Mouse (Mus musculus) limb, embryonic 14.5 days (tissue): Measurements from ENCODE around the gene BC030499. TPM values are rescaled to one million over a fixed set of nuclear protein-coding genes. Genes with fewer than 3 reads are reported as not detected.
"Not testable (repeated sequence)": the region's sequence is repeated elsewhere in the genome, so short reads cannot be mapped to it uniquely, and the experiment has no call there.

ENCODE experiments used
- ATAC-seq: fragments of 200-750 bp; cut with Nextera tagmentation; 2 replicates; pipeline ENCODE4 v1.8.0; 2017; ENCODE audit warnings: low read depth, moderate number of reproducible peaks, moderate TSS enrichment; ENCODE audit not compliant: low FRiP score
- DNase-seq: peaks from one replicate; pipeline ENCODE4 v3.0.0-alpha.2; 2015; ENCODE audit warnings: low spot score
- H3K27ac ChIP-seq: fragments of 300-500 bp; sonication (generic); replicated peaks from 2 replicates; pipeline ENCODE4 v1.5.1; 2014; ENCODE audit warnings: low read depth, mild to moderate bottlenecking, low read length, moderate library complexity, mixed read lengths
- H3K27me3 ChIP-seq: fragments of 300-500 bp; sonication (generic); 2 replicates; pipeline ENCODE4 v1.6.1; 2014; ENCODE audit warnings: low read length, mixed read lengths; ENCODE audit not compliant: control insufficient read depth, insufficient read depth
- H3K36me3 ChIP-seq: fragments of 300-500 bp; sonication (generic); 2 replicates; pipeline ENCODE4 v1.6.1; 2014; ENCODE audit warnings: mild to moderate bottlenecking, low read length, moderate library complexity, mixed read lengths; ENCODE audit not compliant: control insufficient read depth, insufficient read depth
- H3K4me1 ChIP-seq: fragments of 300-500 bp; sonication (generic); 2 replicates; pipeline ENCODE4 v1.6.1; 2014; ENCODE audit warnings: antibody characterized with exemption, low read length, mixed read lengths; ENCODE audit not compliant: control insufficient read depth, insufficient read depth
- H3K4me2 ChIP-seq: fragments of 300-500 bp; sonication (generic); replicated peaks from 2 replicates; pipeline ENCODE4 v1.6.1; 2014; ENCODE audit warnings: low read depth, mild to moderate bottlenecking, low read length, moderate library complexity; ENCODE audit not compliant: severe bottlenecking
- H3K4me3 ChIP-seq: fragments of 300-500 bp; sonication (generic); replicated peaks from 2 replicates; pipeline ENCODE4 v1.5.1; 2014; ENCODE audit warnings: low read length
- H3K9ac ChIP-seq: fragments of 300-500 bp; sonication (generic); 2 replicates; pipeline ENCODE4 v1.6.1; 2014; ENCODE audit warnings: mild to moderate bottlenecking, low read depth, low read length, moderate library complexity; ENCODE audit not compliant: severe bottlenecking
- H3K9me3 ChIP-seq: fragments of 300-500 bp; sonication (generic); 2 replicates; pipeline ENCODE4 v1.6.1; 2016; ENCODE audit warnings: low read length; ENCODE audit not compliant: control insufficient read depth
- POLR2A ChIP-seq: fragments of 200-500 bp; IDR thresholded peaks from 2 replicates; pipeline ENCODE4 v1.8.0; 2012; ENCODE audit warnings: inconsistent platforms, mild to moderate bottlenecking, moderate library complexity, borderline replicate concordance; ENCODE audit not compliant: insufficient read depth, insufficient read length; ENCODE audit errors: extremely low read depth
- WGBS: fragments of 180-500 bp; shearing (Covaris S2); extraction: QIAGEN DNeasy Blood & Tissue Kit; methylation state at CpG from one replicate; pipeline ENCODE4 v1.1.7; 2014; 5-methylcytosine and 5-hydroxymethylcytosine counted together
- polyA plus RNA-seq, 2 experiments: library from polyadenylated mRNA; depleted of rRNA in 1 of 2; stranded (reverse) in 1 of 2; unstranded in 1 of 2; fragments of >200 nt; fragmentation: Nextera tagmentation in 1 of 2; extraction: Ambion mirVana in 1 of 2; gene quantifications; 2 replicates each; pipeline versions ENCODE4 v1.2.1 to v1.2.3; 2012 to 2014

BC030499 gene
- polyA plus RNA-seq, 2 experiments, result 0.23 to 0.58 TPM

DNA sequence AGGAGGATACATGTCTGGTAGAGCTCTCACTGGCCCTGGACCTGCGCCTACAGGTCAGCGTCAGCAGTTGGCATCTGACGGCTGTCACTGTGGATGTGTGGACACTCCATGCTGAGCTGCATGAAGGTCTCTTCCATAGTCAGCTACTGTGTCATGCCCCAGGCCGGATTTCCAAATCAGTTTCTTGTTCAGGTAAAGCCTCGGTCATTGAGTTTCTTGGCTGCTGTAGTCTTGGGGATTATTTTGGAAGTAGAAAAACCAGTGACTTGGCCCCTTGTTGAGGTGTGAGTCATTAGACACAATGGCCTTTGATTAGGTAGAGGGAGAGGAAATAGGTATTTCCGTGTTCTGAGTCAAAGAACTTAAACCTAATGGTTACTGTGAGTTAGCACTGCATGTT is 25.1 kb upstream of the BC030499 start:
- Histone ChIP-seq H3K36me3 (peaks cover 71% of the 10 kb centered on the region), H3K9ac (no peak overlapping the region), H3K4me2 (no peak overlapping the region), H3K4me3 (no peak overlapping the region), H3K27me3 (no peaks in the 10 kb centered on the region), H3K4me1 (peaks cover 3% of the 10 kb centered on the region; the same call in 1 of the 2 replicates), H3K27ac (no peak overlapping the region), H3K9me3 (no peaks in the 10 kb centered on the region)
- 88% methylated on average over 6 of the region's 6 CpGs for WGBS
- ATAC-seq (no peak), DNase-seq (no peak)
- no peak for TF ChIP-seq POLR2A

DNA sequence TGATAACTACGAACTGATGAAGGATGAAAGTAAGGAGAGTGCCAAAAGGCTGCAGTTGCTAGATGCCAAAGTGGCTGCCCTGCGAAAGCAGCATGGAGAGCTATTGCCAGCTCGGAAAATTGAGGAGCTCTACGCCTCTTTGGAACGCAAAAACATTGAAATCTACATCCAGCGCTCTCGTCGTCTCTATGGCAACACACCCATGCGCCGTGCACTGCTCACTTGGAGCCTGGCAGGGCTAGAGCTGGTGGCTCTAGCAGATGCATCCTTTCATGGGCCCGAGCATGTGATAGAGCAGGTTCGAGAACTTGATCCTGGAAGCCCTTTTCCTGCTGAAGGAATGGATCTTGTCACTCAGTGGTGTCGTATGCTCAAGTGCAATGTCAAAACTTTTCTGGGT is 18.7 kb upstream of the BC030499 start:
- DNase-seq, result no peak

GRCm38 (mm10) chr11:78275596-78275995 is 15.0 kb upstream of the BC030499 start:
- Histone ChIP-seq H3K36me3 (peaks cover 98% of the 10 kb centered on the region), H3K4me1 (no peaks in the 10 kb centered on the region), H3K4me3 (no peak overlapping the region), H3K27me3 (no peaks in the 10 kb centered on the region), H3K27ac (no peak overlapping the region), H3K9ac (no peak overlapping the region), H3K4me2 (no peak overlapping the region), H3K9me3 (no peaks in the 10 kb centered on the region)
- 100% methylated on average over 1 of the region's 1 CpGs for WGBS
- DNase-seq, result no peak
- ATAC-seq, result no peak
- no peak for TF ChIP-seq POLR2A

More for the DNA sequence above, 18.7 kb upstream of the BC030499 start:
- Histone ChIP-seq H3K4me3 (no peak overlapping the region), H3K27ac (no peak overlapping the region), H3K27me3 (no peaks in the 10 kb centered on the region), H3K36me3 (peaks cover 95% of the 10 kb centered on the region), H3K9me3 (no peaks in the 10 kb centered on the region), H3K9ac (no peak overlapping the region), H3K4me1 (no peaks in the 10 kb centered on the region), H3K4me2 (no peak overlapping the region)
- WGBS, result 91% methylated on average over 13 of the region's 13 CpGs
- ATAC-seq, result no peak
- TF ChIP-seq POLR2A, result no peak

- peaks cover 100% of the 10 kb centered on the region for H3K36me3 ChIP-seq
- not testable (repeated sequence) for H3K9me3 ChIP-seq, H3K4me3 ChIP-seq, H3K4me2 ChIP-seq, H3K9ac ChIP-seq, DNase-seq, H3K27ac ChIP-seq, H3K27me3 ChIP-seq, ATAC-seq, H3K4me1 ChIP-seq
- 94% methylated on average over 4 of the region's 4 CpGs for WGBS
Measured at GRCm38 (mm10) chr11:78276169-78276568, 14.5 kb upstream of the BC030499 start.

- Histone ChIP-seq H3K4me1 (no peaks in the 10 kb centered on the region), H3K4me2 (no peak overlapping the region), H3K27me3 (no peaks in the 10 kb centered on the region), H3K36me3 (peaks cover 99% of the 10 kb centered on the region), H3K4me3 (no peak overlapping the region), H3K27ac (no peak overlapping the region), H3K9ac (no peak overlapping the region), H3K9me3 (no peaks in the 10 kb centered on the region)
- ATAC-seq, result no peak
- TF ChIP-seq POLR2A, result no peak
- DNase-seq, result no peak
- WGBS, result 84% methylated on average over 7 of the region's 7 CpGs
Measured at GRCm38 (mm10) chr11:78278853-78279252, 11.8 kb upstream of the BC030499 start.

DNA sequence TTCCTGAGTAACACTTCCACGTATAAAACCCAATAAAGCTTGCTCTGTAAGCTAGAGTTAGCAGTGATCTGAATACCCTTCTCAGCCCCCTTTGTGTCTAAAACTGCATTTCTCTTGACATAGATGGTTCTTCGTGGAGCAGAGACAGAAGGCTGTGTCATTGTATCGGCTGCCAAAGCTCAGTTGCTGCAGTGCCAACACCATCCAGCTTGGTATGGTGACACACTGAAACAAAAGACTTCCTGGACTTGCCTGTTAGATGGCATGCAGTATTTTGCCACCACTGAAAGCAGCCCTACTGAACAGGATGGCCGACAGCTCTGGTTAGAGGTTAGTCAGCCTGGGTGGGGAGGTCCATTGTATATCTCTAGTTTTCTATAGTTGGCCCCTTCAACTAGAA is 11.1 kb upstream of the BC030499 start:
- H3K9ac ChIP-seq, result no peak overlapping the region
- H3K9me3 ChIP-seq, result no peaks in the 10 kb centered on the region
- no peak for TF ChIP-seq POLR2A
- H3K27me3 ChIP-seq, result no peaks in the 10 kb centered on the region
- H3K36me3 ChIP-seq, result peaks cover 99% of the 10 kb centered on the region
- H3K4me3 ChIP-seq, result no peak overlapping the region
- H3K27ac ChIP-seq, result no peak overlapping the region
- no peaks in the 10 kb centered on the region for H3K4me1 ChIP-seq
- ATAC-seq (no peak), DNase-seq (no peak)
- no peak overlapping the region for H3K4me2 ChIP-seq
- 78% methylated on average over 4 of the region's 4 CpGs for WGBS
